Mouse (Mus musculus): ENCODE results near the gene Pknox2.

Pknox2 gene

DNA sequence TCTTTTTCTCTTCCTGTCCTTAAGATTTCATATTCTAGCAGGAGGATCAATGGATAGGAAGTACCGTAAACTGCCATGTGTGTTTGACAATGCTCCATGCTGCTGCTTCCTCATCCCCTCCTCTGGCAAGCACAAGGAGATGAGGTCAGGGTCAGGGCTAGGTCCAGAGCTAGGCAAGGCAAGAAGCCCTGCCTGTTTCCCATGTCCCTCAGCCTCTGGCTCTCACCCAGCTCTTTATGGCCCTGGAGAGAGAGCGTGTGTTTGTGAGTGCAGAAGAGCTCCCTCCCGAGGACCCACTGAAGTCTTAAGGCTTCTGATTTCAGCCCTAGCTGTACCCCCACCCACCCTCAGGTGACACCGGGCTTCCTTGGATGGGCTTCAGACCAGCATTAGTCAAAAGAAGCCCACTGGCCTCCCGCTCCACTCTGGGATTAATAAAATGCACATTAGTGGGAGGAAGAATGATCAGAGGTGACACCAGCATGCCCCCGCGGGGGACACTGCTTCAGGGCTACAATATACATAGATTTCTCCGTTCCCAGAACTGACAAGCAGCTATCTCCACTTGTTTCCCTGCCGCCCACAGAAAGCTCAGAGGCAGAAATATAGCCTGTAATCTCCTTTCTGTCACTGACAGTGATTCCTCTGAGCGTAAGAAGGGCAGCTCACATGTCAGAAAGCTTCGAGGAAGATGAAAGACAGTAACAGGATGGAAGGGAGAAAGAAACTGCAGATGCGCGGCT lies 156.4 kb downstream of the Pknox2 start:
- ATAC-seq (ENCODE audit: low TSS enrichment): peak; percentile 25; the same call in 1 of the 2 replicates

DNA sequence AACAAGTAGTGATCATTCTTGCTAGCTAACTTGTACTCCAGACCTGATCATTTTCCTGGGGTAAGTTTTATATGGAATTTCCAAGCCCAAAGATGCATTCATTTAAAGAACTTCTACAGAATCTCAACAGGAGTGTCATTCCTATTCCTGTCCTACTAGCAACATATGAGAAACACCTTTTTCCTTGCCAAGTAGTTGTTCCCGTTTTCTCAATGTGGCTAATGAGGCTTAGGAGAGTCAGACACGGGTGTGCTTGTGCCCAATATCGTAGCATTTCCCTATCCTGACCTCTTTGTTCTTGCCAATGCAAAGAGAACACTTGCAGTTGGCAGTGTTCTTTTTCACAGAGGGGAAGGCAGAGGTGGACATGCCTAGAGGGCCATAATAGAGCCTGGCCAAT lies 157.2 kb downstream of the Pknox2 start:
- peak; percentile 18; the same call in 1 of the 2 replicates for ATAC-seq (ENCODE audit: low TSS enrichment)

DNA sequence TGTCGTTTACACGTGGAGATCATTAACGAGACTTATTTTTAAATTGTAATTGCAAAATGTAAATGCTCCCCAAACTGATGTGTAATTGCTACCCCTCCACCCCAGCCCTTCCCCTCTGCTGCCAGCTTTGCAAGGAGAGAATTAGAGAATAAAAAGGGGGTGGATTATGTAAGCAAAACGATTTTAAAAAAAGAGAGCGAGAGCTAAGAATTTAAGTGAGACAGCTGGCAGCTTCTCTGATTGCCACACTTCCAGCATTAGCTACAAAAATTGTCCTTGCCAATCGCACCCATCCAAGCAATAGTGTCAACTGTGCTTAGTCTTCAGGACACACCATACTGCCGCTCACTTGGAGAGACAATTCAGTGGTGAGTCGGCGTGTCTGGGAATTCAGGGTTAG lies 162.0 kb downstream of the Pknox2 start:
- ATAC-seq (ENCODE audit: low TSS enrichment): peak; percentile 82

GRCm38 (mm10) chr9:36976596-36977362 lies 170.4 kb downstream of the Pknox2 start:
- ATAC-seq (ENCODE audit: low TSS enrichment): no peak

GRCm38 (mm10) chr9:36973486-36974227 lies 173.6 kb downstream of the Pknox2 start:
- no peak; the same call in 1 of the 2 replicates for ATAC-seq (ENCODE audit: low TSS enrichment)

- ATAC-seq (ENCODE audit: low TSS enrichment): no peak
Measured at GRCm38 (mm10) chr9:36972089-36972488, 175.1 kb downstream of the Pknox2 start.

- no peak for ATAC-seq (ENCODE audit: low TSS enrichment)
Measured at GRCm38 (mm10) chr9:36971066-36971465, 176.1 kb downstream of the Pknox2 start.

- 0 out of 2 replicates have a peak, but pooled peaks have one; percentile 20 for ATAC-seq (ENCODE audit: low TSS enrichment)
Measured at GRCm38 (mm10) chr9:36970651-36971050, 176.6 kb downstream of the Pknox2 start.

DNA sequence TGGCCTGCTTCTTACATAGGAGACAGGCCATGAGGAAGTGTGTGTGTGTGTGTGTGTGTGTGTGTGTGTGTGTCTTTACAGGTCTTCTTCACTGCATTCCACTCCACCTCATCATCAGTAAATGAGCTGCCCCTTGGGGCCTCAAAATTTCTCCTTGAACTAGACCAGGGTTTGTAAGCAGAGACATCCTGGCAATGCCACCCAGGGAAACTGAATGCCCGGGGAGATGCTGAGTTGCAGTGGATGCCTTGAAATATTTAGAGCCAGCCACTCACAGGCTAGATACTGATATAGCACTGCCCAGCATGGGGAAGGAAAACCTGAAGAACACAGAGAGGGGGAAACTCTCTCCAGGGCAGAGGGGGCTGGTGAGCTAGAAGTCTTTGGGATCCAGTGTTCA lies 178.1 kb downstream of the Pknox2 start:
- ATAC-seq (ENCODE audit: low TSS enrichment): no peak

GRCm38 (mm10) chr9:36968713-36969112 lies 178.5 kb downstream of the Pknox2 start:
- no peak; the same call in 1 of the 2 replicates for ATAC-seq (ENCODE audit: low TSS enrichment)

- no peak for ATAC-seq (ENCODE audit: low TSS enrichment)
Measured at GRCm38 (mm10) chr9:36968236-36968635, 179.0 kb downstream of the Pknox2 start.

DNA sequence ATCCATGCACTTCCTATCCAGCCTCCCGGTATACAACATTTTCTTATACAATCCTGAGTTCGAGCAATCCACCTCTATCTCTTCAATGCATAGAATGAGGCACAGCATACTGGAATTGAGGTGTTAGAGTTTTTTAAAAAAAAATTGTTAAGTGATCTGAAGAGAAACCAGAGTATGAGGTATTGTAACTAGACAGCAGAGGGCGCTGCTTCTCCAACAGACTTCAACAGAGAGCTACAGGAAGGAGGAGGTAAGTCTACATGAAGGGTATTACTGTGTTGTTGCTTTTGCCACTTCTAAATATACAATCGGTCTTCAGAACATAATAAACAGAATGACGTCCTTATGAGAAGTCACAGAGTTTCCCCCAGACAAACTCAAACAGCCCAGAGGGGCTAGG lies 181.5 kb downstream of the Pknox2 start:
- ATAC-seq (ENCODE audit: low TSS enrichment): no peak

GRCm38 (mm10) chr9:36964230-36964629 lies 183.0 kb downstream of the Pknox2 start:
- ATAC-seq (ENCODE audit: low TSS enrichment): no peak

DNA sequence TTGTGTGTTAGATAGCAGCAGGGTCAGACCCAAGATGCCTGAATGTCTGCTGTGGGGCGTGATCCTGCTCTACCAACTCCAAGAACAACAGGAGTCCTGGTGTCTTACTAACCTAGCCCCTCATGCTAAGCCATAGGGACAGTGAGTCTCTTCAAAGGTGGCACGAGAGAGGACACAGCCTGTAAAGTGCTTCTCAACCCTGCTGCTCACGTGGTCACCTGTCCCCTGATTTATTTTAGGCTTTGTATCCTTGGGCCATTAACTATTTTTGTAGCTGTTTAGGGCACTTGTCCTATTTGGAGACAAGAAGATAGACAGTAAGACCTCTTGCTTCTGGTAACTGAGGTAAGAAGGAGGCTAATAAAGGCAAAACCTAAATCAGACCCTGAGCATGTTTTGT lies 183.7 kb downstream of the Pknox2 start:
- no peak for ATAC-seq (ENCODE audit: low TSS enrichment)

DNA sequence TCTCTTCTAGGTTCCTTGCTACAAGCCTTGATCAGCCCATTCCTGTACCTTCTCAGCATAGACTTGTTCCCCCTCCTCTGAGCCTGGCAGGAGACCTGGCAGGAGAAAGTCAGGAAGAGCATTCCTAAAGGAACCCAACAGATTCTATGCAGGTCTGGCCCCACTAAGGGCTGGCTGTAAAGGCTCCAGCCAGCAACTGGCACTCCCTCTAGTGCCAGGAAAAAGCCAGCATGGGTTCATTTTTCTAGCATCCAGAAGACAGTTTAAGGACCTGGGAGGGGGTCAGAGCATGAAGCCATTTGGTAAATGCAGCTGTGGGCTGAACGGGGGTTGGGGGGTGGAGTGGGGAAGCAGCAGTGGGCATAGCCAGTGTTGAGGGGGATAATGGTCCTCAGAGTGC lies 185.3 kb downstream of the Pknox2 start:
- ATAC-seq (ENCODE audit: low TSS enrichment): no peak

DNA sequence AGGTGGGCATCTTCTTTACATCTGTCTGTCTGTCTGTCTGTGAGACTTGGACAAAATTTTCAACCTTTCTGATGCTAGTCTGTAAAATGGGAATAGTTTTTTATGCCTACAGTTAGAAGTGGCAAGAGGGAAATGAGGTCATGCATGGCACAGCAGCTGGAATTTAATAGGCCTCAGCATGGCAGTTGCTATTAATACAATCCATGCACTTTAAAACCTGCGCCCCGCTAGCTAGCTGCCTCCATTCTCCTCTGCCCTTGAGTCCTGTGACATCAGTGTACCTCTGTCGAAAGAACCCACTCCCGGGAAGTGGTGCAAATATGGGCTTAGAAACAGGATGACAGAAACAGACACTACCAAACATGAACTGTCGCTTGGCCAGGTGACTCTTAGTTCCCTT lies 186.1 kb downstream of the Pknox2 start:
- ATAC-seq (ENCODE audit: low TSS enrichment): no peak

DNA sequence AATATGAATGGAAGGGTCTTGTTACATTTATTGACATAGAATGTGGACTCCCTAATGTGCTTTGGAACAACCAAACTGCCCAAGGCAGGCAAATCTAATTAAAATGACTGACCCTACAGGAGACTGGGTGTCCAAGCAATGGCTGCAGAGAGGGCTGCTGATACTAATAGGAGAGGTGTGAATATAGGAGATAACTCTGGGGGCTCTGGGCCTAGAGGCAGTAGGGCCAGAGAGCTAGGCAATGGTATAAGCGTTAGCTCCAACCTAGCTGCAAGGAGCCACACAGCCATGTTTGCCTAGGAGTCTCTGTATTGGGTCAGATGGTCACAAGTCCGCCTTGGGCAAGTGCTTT lies 196.1 kb downstream of the Pknox2 start:
- ATAC-seq (ENCODE audit: low TSS enrichment): no peak

DNA sequence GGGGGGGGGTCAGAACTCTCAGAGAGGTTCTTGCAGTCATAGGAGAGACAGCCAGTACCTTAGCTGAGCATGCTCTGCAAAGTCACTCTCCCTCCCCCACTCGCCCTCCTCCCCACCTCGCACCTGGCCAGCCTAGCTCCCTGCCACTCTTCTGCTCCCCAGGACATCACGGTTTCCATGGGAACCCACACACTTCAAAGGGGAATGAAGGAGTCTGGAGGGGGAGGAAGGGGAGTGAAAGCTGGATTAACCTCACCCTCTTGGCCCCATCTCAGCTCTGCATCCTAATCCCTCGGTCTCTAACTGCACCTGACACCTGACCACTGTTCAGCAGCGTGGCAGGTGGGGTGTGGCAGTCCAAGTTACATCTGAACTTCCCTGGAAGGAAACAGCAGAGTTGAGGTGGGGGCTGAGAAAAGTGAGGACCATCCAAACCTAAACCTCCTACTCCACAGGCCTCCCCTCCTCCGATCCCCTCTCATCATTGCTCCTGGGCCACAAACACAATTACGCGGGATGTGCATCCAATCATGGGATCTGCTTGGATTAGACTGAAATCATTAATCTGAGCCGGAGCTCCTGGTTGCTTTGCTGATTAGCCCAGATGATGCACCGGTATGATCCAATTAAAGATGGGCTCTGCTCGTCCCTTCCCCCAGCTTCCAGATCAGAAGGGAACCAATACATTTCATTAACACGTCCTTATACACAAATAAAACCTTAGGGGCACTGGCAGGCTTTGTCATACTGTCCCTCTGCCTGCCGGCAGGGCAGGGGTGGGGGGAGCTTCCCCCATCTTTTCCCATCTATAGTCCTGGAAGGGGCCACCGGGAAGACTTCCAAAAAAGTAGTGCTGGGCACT lies 196.7 kb downstream of the Pknox2 start:
- peak; percentile 17; the same call in 1 of the 2 replicates for ATAC-seq (ENCODE audit: low TSS enrichment)

DNA sequence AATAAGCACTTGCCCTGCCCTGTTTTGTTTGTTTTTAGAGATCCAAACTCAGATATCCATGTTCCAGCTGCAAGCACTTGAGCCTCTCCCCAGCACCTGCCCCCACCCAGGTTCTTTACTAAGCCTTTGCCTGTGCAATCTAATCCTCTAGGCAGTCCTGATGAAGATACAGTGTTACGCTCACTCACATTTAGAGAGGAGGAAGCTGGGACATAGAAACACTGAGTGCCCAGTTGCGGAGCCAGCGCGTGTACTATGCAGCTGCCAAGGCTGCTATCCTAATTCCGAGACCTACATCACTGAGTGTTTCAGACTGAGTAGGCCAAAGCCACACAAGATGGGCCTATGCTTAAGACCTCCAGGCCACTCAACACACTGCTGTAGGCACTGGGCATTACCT lies 199.0 kb downstream of the Pknox2 start:
- ATAC-seq (ENCODE audit: low TSS enrichment): peak; percentile 27; the same call in 1 of the 2 replicates

DNA sequence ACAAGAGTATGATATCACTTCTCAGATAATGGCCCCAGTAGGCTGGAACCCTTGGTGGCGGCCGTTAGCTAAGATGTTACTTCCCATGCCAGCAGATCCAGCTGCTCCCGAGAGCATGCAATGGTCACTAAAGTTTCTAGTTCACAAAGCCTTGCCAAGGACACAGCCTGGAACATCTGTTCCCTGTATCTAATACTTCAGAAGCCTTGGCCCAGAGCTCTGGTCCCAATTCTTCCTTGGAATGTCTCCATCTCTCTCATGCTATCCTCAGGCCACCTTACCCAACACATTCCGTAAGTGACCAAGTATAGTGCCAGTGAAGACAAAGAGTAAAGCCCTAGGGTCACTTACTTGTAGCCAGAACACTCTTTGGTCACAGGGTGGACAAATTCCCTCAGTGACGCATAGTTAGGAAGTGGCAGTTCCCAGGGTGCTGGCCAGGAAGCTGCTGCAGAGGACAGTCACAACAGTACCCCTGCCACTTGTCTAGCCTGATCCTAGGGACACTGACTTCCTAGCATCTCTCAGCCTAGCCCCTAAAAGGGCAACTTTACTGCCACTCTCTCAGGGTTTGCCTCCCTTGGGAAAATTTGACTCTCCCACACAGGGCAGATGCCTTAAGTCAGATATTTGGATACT lies 200.0 kb downstream of the Pknox2 start:
- ATAC-seq (ENCODE audit: low TSS enrichment): no peak

GRCm38 (mm10) chr9:36944843-36945242 lies 202.4 kb downstream of the Pknox2 start:
- peak; percentile 72 for ATAC-seq (ENCODE audit: low TSS enrichment)

All from frontal cortex, adult (tissue).